Comparison of ENCODE assay signal across 23 mouse cellular contexts in genomic region chr11:68247897-68248296, GRCm38 (mm10).
DNase-seq lines count a peak whose midpoint lies in the region; ATAC-seq lines count a peak whose summit lies in the region.
"Had no signal": no experiment of that assay in that cellular context is flagged by ENCODE, and none has a peak within 500 bp of the region (broad histone marks: within the 10 kb centered on the region; RNA-seq: fewer than 3 reads in every experiment).

No protein-coding gene starts in this region.

- no peak overlapping the region for H3K4me2 ChIP-seq in hindbrain, embryonic 12.5 days (replicated peaks)
- H3K4me2 ChIP-seq in hindbrain, embryonic 13.5 days: no peak overlapping the region
- H3K4me2 ChIP-seq in neural tube, embryonic 11.5 days (ENCODE audit: low read depth): no peak overlapping the region
- H3K4me2 ChIP-seq: embryonic facial prominence, embryonic 15.5 days; forebrain, embryonic 12.5 days; heart, embryonic 11.5 days; heart, embryonic 15.5 days had no signal

- no peak for ATAC-seq in hindbrain, embryonic 12.5 days (ENCODE audit: low FRiP score)
- no peak for ATAC-seq in hindbrain, embryonic 13.5 days (ENCODE audit: low FRiP score)
- no peak; the same call in 1 of the 2 replicates for ATAC-seq in neural tube, embryonic 11.5 days (ENCODE audit: insufficient read depth, low FRiP score, low TSS enrichment)
- ATAC-seq: activated CD4-positive, CD25-positive, alpha-beta regulatory T cell, adult 4 months; CD4-positive, CD25-positive, alpha-beta regulatory T cell, adult 4 months; forebrain, embryonic 16.5 days had no signal

- H3K4me1 ChIP-seq in hindbrain, embryonic 12.5 days: peaks cover 27% of the 10 kb centered on the region
- peaks cover 29% of the 10 kb centered on the region for H3K4me1 ChIP-seq in hindbrain, embryonic 13.5 days (replicated peaks)
- no peaks in the 10 kb centered on the region for H3K4me1 ChIP-seq in neural tube, embryonic 11.5 days (ENCODE audit: control insufficient read depth, insufficient read depth, low read length)

- H3K36me3 ChIP-seq in hindbrain, embryonic 12.5 days: peaks cover 20% of the 10 kb centered on the region
- no peaks in the 10 kb centered on the region for H3K36me3 ChIP-seq in hindbrain, embryonic 13.5 days
- 0 out of 2 replicates have a peak, but pooled peaks cover 2% of the 10 kb centered on the region for H3K36me3 ChIP-seq in neural tube, embryonic 11.5 days (ENCODE audit: control insufficient read depth, insufficient read depth, low read length)
- H3K36me3 ChIP-seq: embryonic facial prominence, embryonic 15.5 days; forebrain, embryonic 12.5 days; heart, embryonic 15.5 days had no signal

- WGBS in hindbrain, embryonic 12.5 days: 28% methylated on average over 6 of the region's 6 CpGs
- 14% methylated on average over 6 of the region's 6 CpGs for WGBS in hindbrain, embryonic 13.5 days
- 35% methylated on average over 6 of the region's 6 CpGs for WGBS in neural tube, embryonic 11.5 days

- DNase-seq in embryo, embryonic 10.5 days (ENCODE audit: low spot score): peak; percentile 32
- DNase-seq in embryo, embryonic 11 days: no peak
- no peak for DNase-seq in neural tube, embryonic 11.5 days (ENCODE audit: low spot score)
- DNase-seq in neural tube, embryonic 10.5 days (ENCODE audit: extremely low spot score, low spot score): no peak
- DNase-seq in right cerebral cortex, postnatal 36 days (ENCODE audit: low spot score in 2 of 2): no peak
- DNase-seq: adrenal gland, postnatal 14 days; B cell, adult 2 months; cerebellum, adult 11-12 months; cerebellum, adult 9-10 months; cerebellum, postnatal 25 days; gastrocnemius, postnatal 14 days; heart, adult 2 months; heart, postnatal 14 days had no signal

- H3K9ac ChIP-seq in hindbrain, embryonic 12.5 days: 0 out of 2 replicates have a peak overlapping the region, but pooled peaks have one; percentile 15
- no peak overlapping the region for H3K9ac ChIP-seq in hindbrain, embryonic 13.5 days
- H3K9ac ChIP-seq in neural tube, embryonic 11.5 days (ENCODE audit: low read length): 0 out of 2 replicates have a peak overlapping the region, but pooled peaks have one; percentile 11
- H3K9ac ChIP-seq: embryonic facial prominence, embryonic 15.5 days; forebrain, embryonic 12.5 days; heart, embryonic 15.5 days had no signal

- no peaks in the 10 kb centered on the region for H3K9me3 ChIP-seq in hindbrain, embryonic 12.5 days (replicated peaks)
- H3K9me3 ChIP-seq in hindbrain, embryonic 13.5 days: no peaks in the 10 kb centered on the region
- no peaks in the 10 kb centered on the region for H3K9me3 ChIP-seq in neural tube, embryonic 11.5 days (ENCODE audit: control insufficient read depth, low read length)
- H3K9me3 ChIP-seq: embryonic facial prominence, embryonic 15.5 days; heart, embryonic 15.5 days had no signal

- H3K27ac ChIP-seq in hindbrain, embryonic 12.5 days: 0 out of 2 replicates have a peak overlapping the region, but pooled peaks have one; percentile 18
- H3K27ac ChIP-seq in hindbrain, embryonic 13.5 days: no peak overlapping the region
- H3K27ac ChIP-seq in neural tube, embryonic 11.5 days (ENCODE audit: low read depth, low read length): no peak overlapping the region
- H3K27ac ChIP-seq: embryonic facial prominence, embryonic 15.5 days; forebrain, embryonic 12.5 days; heart, adult 2 months; heart, embryonic 15.5 days had no signal

- H3K27me3 ChIP-seq in hindbrain, embryonic 12.5 days: peaks cover 22% of the 10 kb centered on the region
- H3K27me3 ChIP-seq in hindbrain, embryonic 13.5 days: peaks cover 41% of the 10 kb centered on the region; the same call in 1 of the 2 replicates
- no peaks in the 10 kb centered on the region for H3K27me3 ChIP-seq in neural tube, embryonic 11.5 days (ENCODE audit: control insufficient read depth, insufficient read depth, low read length)
- H3K27me3 ChIP-seq: embryonic facial prominence, embryonic 15.5 days; heart, embryonic 15.5 days had no signal

- H3K4me3 ChIP-seq in hindbrain, embryonic 12.5 days: no peak overlapping the region
- H3K4me3 ChIP-seq in hindbrain, embryonic 13.5 days: no peak overlapping the region
- H3K4me3 ChIP-seq in neural tube, embryonic 11.5 days (ENCODE audit: low read depth, low read length): no peak overlapping the region
- H3K4me3 ChIP-seq: embryonic facial prominence, embryonic 15.5 days; erythroblast, embryonic 14.5 days; forebrain, embryonic 12.5 days; heart, adult 2 months; heart, embryonic 15.5 days had no signal
